Mouse (Mus musculus) c-Kit-positive CD71-negative TER-119-negative erythroid progenitor cells, embryonic 14.5 days (primary cell): ENCODE data around the gene Plekhh3.
"Not testable (repeated sequence)": the region's sequence is repeated elsewhere in the genome, so short reads cannot be mapped to it uniquely, and the experiment has no call there.

Experiments used
- DNase-seq: peaks from one replicate; pipeline ENCODE4 v3.0.0-alpha.2; 2013; ENCODE audit warnings: low read depth

The Plekhh3 gene

GRCm38 (mm10) chr11:101170354-101170810 is 769 bp downstream of the Plekhh3 start, which contains the start of gene Cntnap1:
Gene Cntnap1, plus strand, starts transcription at chr11:101170523.
- DNase-seq, result no peak

DNA sequence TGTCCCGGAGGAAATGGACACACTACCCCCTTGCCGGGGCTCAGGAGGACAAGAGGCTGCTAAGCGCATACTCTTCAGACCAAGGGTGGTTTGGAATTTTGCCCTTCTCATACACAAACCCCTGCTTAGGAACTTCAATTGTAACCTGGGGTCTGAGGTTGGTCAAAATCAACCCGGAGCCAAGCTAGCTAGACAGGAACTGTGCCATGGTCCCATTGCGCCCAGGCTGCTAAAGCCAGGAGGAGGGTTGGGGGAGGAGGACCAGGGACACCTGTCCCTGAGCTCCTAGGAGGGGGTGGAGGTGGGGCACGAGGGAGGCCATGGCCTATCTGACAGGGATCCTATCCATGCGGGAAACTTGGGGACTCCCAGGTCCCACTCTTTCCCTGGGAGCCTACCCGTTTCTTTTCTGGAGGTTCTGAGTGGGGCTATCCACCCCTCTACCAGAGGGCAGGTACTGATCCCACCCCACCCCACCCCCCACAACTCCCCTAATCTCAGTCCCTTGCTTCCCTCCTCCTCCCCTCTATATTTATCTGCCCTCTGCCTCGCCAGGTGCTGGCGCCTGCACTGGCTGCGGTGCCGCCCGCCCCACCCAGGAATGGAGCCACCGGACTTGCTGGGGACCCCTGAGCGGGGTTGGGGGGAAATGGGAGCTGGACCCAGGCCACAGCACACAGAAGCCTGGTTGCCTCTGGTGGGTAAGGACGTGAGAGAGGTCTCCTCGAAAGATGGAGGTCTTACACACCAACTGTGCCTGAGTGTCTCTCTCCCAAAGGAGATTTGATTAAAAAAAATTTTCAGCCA is 1.6 kb downstream of the Plekhh3 start:
- no peak for DNase-seq

- no peak for DNase-seq
These were observed 2.7 kb downstream of the Plekhh3 start for GRCm38 (mm10) chr11:101168301-101168980.

GRCm38 (mm10) chr11:101167963-101168300 is 3.2 kb downstream of the Plekhh3 start:
- DNase-seq, result no peak

- no peak for DNase-seq
These were observed 3.8 kb downstream of the Plekhh3 start for GRCm38 (mm10) chr11:101167211-101167962.

DNA sequence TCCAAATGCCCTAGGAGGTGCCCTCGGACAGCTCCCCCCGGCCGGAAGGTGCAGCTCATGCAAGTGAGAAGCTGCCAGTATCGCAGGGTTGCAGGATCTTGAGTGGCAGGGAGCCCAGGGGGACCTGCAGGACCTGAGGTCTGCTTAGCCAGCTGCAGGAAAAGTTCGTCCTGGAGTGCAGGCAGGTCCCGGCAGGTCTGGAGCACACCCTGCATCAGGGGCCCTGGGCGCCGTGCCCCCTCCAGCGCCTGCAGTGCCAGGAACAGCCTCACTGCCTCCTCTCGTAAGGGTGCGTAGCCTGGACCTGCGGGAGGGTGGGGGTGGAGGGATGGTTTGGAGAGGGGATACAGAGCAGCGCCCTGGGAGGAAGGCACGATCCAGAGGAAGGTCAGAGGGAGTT is 4.8 kb downstream of the Plekhh3 start:
- DNase-seq, result no peak

DNA sequence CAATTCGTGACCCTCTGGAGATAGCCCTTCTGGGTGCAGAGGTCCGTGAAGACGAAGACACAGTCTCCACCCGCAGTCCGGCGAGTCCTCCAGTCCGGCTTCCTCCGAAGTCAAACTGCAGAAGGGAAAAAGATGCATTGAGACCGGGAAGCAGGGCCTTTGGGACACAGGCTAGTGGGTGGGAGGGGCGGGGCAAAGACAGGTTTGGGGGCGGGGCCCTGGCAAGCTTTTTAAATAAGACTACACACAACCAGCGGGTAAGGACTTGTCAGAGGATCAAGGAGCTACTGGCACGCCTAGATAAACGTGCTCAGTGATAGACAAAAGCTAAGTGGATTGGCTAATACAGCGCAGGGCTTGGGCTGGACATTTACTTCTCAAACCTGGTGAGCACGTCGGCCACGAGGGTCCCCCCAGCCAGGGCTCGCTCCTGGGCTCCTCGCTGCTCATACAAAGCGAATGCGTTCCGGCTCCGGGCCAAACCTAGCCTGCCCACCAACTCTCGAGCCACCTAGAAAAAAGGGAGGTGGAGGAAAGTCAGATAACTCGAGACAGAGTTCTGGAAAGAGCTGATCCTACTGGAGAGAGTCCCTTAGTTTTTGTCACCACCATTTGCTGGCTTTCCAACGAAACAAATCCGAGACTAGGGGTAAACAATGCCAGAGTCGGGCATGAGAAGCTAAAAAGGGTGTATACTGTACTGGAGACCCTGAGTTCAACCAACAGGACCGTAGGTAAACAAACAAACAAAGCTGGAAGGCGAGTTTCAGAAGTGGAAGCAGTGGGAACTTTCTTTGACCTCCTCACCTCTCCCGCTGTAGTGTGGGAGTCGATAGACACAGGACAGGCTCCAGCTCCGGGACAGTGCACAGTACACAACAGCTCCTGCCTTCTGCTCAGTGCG is 6.2 kb downstream of the Plekhh3 start:
- DNase-seq, result no peak

DNA sequence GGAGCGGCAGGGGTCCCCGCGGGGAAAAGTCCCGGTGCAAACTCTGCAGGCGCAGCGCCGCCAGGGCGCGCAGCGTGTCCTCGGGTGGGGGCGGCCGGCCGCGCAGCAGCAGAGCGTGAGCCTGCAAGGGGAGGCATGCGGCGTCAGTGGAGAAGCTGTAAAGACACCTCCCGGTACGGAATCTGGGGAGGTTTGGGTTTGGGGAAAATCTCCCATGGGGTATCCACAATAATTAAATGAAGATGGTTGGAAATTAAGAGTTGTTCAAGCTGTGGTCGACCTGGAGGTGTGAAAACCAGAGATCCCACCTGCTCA is 6.8 kb downstream of the Plekhh3 start:
- DNase-seq, result no peak

- no peak for DNase-seq
These were observed 7.4 kb downstream of the Plekhh3 start for GRCm38 (mm10) chr11:101163476-101164350.

DNA sequence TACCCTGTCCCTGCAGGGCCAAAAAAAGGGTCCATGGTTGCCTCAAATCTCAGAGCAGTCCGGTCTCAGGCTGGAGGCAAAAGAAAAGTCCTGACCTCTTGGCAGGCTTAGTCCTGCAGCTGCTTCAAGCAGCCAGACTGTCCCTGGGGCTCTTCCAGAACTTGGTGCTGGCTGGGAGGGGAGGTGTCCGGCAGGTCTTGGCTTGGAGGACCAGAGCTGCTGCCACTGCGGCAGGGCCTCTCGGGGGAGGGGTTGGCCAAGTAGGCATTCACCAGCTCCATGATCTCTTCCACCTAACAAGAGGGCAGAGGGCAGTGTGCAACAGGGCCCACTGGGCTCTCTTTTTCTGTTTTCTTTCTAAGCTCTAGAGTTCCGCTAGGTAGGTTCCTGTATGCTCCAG is 8.4 kb downstream of the Plekhh3 start:
- no peak for DNase-seq

DNA sequence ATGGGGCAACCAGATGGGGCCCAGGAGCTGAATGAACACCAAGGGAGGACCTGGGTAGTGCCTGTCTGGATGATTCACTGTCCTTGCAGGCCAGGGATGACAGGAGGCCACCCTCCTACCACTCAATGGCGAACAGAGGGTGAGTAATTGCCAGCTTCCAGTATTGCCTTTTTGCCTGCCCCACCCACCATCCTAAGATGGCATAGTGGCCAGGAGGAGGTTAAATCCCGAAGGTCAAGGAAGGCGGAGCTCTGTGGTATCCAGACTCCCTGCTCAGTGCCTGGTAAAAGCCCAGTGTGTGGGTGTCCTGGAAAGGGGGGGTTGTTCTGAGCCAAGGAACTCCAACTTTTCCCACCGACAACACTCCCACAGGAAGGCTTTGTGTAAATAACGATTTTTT is 8.8 kb downstream of the Plekhh3 start:
- no peak for DNase-seq

GRCm38 (mm10) chr11:101161551-101161950 is 9.6 kb downstream of the Plekhh3 start:
- no peak for DNase-seq

DNA sequence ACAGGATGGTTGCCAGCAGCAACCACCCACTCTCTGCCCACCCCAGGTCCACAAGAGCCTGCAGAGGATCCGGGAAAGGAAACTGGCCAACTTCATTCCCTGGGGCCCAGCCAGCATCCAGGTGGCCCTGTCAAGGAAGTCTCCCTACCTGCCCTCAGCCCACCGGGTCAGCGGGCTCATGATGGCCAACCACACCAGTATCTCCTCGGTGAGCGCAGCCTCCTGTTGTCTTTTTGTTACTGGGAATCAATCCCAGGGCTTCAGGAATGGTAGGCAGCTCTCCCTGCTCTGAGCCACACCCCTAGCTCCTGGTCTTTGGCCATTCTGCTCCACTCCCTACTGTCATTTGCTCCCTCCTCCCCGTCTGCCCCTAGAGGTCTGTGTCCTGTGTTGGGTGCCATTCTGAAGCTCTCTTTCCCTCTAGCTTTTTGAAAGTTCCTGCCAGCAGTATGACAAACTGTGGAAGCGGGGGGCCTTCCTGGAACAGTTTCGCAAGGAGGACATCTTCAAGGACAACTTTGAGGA is 10.1 kb downstream of the Plekhh3 start:
- not testable (repeated sequence) for DNase-seq

GRCm38 (mm10) chr11:101160151-101160550 is 11.0 kb downstream of the Plekhh3 start:
- not testable (repeated sequence) for DNase-seq

DNA sequence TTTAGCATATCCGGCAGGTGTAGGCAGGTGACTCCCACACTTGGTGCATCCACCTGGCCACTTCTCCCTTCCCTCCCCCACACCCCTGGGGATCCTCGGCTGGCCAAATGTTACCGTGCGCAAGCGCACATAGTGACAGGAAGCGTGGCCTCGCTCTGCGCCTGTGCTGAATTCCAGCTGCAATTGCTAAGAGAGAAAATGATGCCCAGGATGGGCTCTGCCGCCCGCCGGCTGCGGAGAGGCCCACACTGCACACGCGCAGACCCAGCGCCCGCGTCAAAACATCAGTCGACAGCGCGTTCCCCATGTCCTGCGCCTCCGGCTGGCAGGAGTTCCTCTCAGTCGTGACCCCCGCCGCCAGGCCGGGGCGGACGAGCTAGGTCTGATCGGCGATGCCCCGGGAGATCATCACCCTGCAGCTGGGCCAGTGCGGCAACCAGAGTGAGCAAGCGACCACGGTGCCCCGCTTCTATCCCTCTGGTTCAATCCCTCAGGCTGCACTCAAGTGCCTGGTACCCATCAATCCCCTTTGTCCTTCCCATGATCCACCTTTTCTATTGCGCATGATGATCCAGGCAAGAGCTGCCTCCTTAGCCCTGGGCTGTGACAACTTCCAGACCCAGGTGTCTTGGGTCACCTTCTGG is 15.3 kb downstream of the Plekhh3 start, which contains the start of gene Tubg2:
TSS of gene Tubg2 (plus strand) at position 180 of the 644 bp plus-strand sequence.
- DNase-seq, result no peak

GRCm38 (mm10) chr11:101155151-101155550 is 16.0 kb downstream of the Plekhh3 start:
- DNase-seq, result no peak

- no peak for DNase-seq
These were observed 16.5 kb downstream of the Plekhh3 start for GRCm38 (mm10) chr11:101154648-101155047.

DNA sequence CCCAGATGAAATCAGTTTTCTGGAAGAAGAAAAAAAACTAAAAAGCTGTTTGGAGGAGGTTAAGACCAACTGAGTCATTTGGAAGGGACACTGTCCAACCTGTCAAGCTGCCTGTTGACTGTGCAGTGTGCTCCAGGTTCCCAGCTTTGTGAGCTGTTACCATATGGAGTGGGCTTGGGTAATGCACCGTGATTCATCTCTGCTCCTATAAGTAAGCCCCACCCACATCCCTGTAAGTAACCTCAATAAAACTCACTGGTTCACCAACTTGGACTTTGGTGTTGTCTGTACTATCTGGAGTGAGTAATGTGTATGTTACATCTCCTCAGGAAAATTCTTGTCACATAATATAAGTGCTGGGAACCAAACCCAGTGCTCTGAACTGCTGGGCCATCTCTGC is 18.3 kb downstream of the Plekhh3 start:
- no peak for DNase-seq

- DNase-seq, result no peak
These were observed 20.1 kb downstream of the Plekhh3 start for GRCm38 (mm10) chr11:101151063-101151462.
